Mouse (Mus musculus) T-helper 17 cell (primary cell): ENCODE measurements around the gene Ccnd3.
"Not testable (repeated sequence)": the region's sequence is repeated elsewhere in the genome, so short reads cannot be mapped to it uniquely, and the experiment has no call there.

ENCODE experiments used
- in situ Hi-C, 2 experiments: fragments of 300-600 bp; cut with MboI, MseI; formaldehyde crosslinking; loops; 1 replicate in 1 of 2; 2 replicates in 1 of 2; pipeline ENCODE4 v1.15.1; 2025; ENCODE audit warnings: high pct_unique_total_duplicates in 2 of 2

Ccnd3 gene

GRCm38 (mm10) chr17:47610849-47611660, 106.2 kb downstream of the Ccnd3 start, which contains the start of the genes Bysl, Med20 and Gm20517:
TSS of gene Bysl (minus strand) at chr17:47611492.
TSS of gene Med20 (plus strand) at chr17:47611582.
TSS of gene Gm20517 (plus strand) at chr17:47611589.
- in situ Hi-C loops, result no loop called here

DNA sequence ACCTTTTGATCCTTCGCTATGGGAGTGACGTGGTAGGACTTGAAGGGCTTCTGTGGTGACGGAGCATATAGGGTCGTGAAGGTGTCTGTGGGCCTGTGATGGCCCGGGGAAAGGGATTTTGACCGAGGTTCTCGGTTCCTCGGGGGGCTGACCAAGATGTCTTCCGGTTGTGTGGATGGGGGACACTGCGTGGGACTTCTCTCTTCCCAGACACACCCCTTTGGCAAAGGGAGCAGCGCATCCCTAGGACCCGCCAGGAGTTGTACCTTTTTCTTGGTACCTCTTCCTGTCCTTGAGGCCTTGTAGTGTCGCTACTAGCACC, 106.8 kb downstream of the Ccnd3 start:
- in situ Hi-C loops, result no loop called here

GRCm38 (mm10) chr17:47614018-47614417, 109.2 kb downstream of the Ccnd3 start:
- in situ Hi-C loops, result no loop called here

DNA sequence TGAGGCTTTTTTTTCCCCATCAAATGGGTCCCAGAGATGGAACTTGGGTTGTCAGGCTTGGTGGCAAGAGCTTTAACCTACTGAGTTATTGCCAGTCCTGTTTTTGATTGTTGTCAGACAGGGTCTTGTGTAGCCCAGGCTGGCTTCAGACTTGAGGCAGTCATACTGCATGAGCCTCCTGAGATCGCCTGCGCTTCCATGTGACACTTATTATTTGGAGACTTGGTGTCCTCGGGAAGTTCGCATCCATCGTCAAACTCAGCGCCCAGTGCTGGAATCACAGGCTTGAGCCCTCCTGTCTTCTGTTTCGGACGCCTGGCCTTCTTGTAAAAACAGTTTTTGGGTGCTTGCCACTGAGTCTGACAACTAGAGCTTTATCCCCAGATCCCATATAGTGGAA, 111.3 kb downstream of the Ccnd3 start:
- in situ Hi-C loops, result no loop called here

GRCm38 (mm10) chr17:47616652-47617051, 111.8 kb downstream of the Ccnd3 start:
- in situ Hi-C loops, result no loop called here

- in situ Hi-C loops, result no loop called here
These were observed 112.9 kb downstream of the Ccnd3 start for GRCm38 (mm10) chr17:47617605-47618307.

- in situ Hi-C loops, result no loop called here
These were observed 113.9 kb downstream of the Ccnd3 start for GRCm38 (mm10) chr17:47618556-47619311.

DNA sequence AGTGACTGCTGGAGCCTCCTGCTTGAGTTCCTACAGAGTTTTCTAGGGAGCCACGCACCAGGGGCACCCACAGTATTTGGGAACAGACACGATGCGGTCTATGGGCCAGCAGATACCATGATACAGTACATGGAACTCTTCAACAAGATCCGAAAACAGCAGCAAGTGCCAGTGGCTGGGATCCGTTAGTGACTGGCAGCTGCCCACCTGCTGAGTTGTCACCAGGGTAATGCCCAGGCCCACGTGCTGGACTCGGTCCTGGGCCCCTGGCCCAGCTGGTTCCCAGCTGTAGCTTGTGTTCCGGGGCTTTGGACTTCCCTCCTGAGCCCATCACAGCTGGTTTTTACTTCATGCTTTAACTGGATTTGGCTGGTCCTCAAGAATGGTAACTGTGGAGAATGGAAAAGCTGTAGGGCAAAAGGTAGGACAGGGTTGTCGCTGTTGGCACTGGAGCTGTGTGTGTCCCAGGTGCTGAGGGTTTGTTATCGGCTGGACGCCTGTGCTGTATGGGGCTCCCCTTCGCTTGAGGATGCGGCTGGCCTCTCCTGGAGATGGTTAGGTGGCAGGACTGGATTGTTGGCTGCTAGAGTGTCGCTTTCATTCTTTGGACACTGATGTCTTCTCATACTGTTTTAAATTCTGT, 118.2 kb downstream of the Ccnd3 start:
- in situ Hi-C loops, result no loop called here

GRCm38 (mm10) chr17:47624572-47624971, 119.7 kb downstream of the Ccnd3 start:
- in situ Hi-C loops, result not testable (repeated sequence)

DNA sequence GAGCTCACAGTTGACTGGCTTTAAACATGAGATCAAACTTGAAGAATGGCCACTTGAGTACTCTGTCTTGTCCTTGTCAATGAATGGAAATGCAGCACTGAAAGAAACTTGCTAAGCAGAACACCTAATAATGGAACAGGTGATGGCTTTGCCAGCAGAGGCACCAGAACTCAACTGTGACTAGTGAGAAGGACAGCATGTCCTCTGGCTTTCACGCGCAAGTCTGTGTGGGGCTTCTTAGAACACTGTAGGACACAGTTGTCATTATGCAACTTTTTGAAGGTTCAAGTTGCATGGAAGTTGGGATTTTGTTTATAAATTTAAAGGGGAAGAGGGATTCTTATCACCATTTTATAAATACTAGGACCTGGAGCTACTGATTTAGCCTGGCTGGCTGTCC, 120.2 kb downstream of the Ccnd3 start:
- in situ Hi-C loops, result no loop called here

DNA sequence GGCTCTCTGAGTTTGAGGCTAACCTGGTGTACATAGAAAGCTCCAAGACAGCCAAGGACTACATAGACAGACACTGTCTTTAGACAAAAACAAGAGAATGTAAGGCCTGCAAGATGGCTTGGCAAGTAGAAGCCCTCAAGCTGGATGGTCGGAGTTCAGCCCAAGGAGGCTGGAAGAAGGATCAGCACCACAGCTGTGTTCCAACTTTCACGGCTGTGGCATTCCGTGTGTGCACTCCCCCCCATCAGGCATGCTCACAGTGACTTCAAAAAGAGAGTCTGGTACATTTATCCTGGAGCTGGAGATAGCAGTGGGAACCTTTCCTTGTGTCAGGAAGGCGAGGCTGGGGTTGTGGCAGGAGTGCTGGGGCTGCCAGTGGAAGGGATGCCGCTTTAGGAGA, 121.2 kb downstream of the Ccnd3 start:
- in situ Hi-C loops, result no loop called here

DNA sequence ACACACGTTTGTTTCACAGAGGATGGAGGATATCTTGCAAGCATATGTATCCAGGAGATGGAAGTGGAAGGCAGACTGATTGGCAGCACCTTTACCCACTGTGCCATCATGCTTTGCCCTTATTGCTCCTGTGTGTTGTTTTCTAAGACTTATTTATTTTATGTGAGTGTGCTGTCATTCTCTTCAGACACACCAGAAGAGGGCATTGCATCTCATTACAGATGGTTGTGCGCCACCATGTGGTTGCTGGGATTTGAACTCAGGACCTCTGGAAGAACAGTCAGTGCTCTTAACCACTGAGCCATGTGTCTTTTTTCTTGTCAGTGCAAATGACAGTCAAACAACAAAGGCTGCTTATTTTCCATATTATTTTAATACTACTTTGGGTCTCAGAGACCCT, 122.9 kb downstream of the Ccnd3 start:
- in situ Hi-C loops, result no loop called here

GRCm38 (mm10) chr17:47628851-47629676, 124.2 kb downstream of the Ccnd3 start:
- in situ Hi-C loops, result no loop called here

DNA sequence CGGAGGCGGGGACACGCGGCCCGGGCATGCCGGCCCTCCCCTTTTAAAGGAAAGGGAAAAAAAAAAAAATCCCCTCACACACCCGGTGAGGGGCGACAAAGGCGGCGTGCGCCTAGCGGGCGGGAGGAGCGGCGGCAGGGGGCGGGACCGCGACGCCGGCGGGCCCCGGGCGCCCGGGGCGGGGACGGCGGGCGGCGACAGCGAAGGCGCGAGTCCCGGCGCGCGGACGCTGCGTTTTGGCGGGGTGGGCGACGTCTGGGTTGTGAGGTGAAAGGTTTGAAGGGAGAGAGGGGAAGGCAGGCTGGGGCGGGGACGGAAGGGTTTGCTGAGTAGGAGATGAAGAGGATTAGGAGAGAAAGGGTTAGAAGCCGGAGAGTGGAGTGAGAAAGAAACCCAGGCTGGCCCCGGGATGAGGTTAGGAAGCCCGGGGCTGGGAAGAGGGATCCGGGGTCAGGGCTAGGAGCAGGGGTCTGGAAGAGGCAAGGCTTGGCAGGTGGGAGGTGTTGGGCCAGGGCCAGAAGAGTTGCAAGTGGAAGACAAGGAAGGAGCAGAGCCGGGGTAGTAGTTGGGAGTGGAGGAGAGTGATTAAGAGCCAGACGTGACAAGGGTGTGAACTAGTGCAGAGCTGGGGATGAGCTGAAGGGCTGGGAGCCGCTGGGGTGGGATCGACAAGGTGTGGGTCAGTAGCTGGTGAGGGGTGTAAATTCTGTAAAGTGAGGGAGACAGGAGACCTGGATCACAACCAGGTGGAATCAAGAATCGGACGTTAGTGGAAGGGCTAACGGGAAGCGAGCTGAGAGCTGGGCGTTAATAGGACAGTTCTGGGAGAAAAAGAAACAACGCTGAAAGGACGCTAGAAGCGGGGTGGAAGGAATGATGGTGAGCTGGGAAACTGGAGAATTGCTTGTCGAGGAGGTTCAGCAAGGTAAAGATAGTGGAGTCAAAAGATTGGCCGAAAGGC, 125.1 kb downstream of the Ccnd3 start:
- in situ Hi-C loops, result loop anchor here (5.0 kb wide), 2 partner anchors 52 to 57 kb away; partner anchors contain the start of genes Frs3 (in 1 of the 2) and Tomm6 (in 1 of the 2)

DNA sequence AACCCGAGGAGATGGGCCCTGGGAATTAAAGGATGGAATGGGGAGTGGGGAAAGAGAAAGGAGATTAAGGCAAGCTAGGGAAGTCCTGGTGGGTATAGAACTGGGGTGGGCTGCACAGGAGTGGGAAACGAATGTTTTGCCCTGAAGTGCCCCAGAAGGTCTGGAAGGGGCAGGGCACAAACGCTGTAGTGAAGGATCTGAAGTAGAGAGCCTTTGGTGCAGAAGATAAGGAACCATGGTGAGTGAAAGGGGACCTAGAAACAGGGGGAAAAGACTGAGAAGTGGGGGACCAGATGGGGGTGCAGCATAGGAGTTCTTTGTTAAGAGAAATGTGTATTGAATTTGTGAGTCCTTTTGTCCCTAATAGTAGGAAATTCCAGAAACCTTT, 125.8 kb downstream of the Ccnd3 start, which contains the start of gene Usp49:
Gene Usp49, plus strand, starts transcription at position 13 of the 388 bp plus-strand sequence.
- in situ Hi-C loops, result loop anchor here (5.0 kb wide), 2 partner anchors 52 to 57 kb away; partner anchors contain the start of genes Frs3 (in 1 of the 2) and Tomm6 (in 1 of the 2)

GRCm38 (mm10) chr17:47632181-47632840, 127.5 kb downstream of the Ccnd3 start:
- in situ Hi-C loops, result loop anchor here (5.0 kb wide), 2 partner anchors 50 to 55 kb away; partner anchors contain the start of genes Frs3 (in 1 of the 2) and Tomm6 (in 1 of the 2)

DNA sequence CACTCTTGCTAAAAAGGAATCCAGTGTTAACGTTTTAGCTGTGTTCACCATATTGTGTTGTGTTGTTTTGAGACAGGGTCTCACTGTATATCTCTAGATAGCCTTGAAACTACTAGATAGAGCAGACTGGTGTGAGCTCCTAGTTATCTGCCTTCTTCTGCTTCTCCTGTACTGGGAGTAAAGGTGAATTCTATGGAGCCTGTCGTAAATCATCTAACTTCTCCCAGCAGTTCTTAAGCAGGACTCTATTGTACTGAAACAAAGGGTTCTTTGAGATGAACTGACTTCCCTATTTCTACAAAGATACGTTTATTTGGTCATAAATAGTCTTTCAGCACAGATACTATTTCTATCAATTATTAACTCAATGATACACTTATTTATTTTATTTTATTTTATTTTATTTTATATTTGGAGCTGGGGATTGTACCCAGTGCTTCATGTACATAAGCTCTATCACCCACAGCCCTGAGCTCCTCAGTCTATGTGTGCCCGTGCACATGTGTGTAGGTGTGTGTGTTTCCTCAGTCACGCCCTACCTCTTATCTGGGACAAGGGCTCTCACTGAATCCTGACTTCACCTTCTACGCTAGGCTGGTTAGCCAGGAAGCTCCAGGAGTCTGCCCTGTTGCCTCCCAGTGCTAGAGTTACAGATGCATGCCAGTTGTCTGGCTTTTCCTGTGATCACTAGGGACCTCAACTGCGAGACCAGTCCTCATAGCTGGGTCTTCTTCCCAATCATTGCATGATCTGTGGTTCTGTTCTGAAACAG, 129.3 kb downstream of the Ccnd3 start:
- in situ Hi-C loops, result loop anchor here (5.0 kb wide), 2 partner anchors 48 to 53 kb away; partner anchors contain the start of genes Frs3 (in 1 of the 2) and Tomm6 (in 1 of the 2)

DNA sequence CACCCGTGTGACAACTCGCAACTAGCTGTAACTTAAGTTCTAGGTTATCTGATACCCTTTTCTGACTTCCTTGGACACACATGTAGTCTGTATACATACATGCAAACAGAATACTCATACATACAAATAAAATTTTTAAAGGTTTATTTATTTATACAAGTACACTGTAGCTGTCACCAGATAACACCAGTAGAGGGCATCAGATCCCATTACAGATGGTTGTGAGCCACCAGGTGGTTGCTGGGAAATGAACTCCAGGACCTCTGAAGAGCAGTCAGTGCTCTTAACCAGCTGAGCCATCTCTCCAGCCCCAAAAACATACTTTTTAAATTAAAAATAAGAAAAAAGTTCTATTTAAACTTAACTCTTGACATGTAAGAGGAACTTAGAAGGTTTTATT, 138.1 kb downstream of the Ccnd3 start:
- in situ Hi-C loops, result no loop called here
